Comparison of ENCODE assay signal across 18 mouse cellular contexts in the genomic region with DNA sequence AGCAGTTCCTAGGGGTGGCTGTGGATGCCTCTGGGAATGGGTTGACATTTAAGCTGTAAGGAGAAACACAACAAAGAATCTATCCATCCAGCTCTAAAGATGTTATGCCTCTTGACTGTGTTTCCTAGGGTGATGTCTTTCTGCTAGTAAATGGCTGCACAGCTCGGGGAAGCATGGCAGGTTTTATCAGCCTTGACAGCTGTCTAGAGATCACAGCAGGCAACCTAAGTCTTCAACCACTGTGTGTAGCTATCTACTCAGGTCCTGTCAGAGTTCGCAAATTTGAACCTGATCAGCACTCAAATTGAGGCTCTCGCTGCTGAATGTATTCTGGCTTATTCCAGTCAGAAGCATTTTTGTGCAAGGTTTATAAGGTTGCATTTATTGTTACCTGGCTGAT.
DNase-seq lines count a peak whose midpoint lies in the region; ATAC-seq and TF ChIP-seq lines count a peak whose summit lies in the region.
"Had no signal": no experiment of that assay in that cellular context is flagged by ENCODE, and none has a peak within 500 bp of the region (broad histone marks: within the 10 kb centered on the region; RNA-seq: fewer than 3 reads in every experiment).

No protein-coding gene starts in this region.

- WGBS in midbrain, embryonic 15.5 days, result 52% methylated on average over 3 of the region's 3 CpGs
- WGBS in midbrain, embryonic 10.5 days, result 77% methylated on average over 3 of the region's 3 CpGs

- intact Hi-C loops in gastrocnemius, adult 2 months (cut with DNase I), result no loop called here
- intact Hi-C loops in gastrocnemius, postnatal 14 days (cut with DNase I; ENCODE audit: low total_unique reads), result no loop called here

- H3K36me3 ChIP-seq in midbrain, embryonic 15.5 days (replicated peaks), result no peaks in the 10 kb centered on the region
- H3K36me3 ChIP-seq in midbrain, embryonic 10.5 days, result no peaks in the 10 kb centered on the region
- H3K36me3 ChIP-seq: heart, embryonic 10.5 days; hindbrain, embryonic 12.5 days; hindbrain, embryonic 15.5 days had no signal

- TF ChIP-seq POLR2A in brain, embryonic 14.5 days (IDR thresholded peaks at IDR 0.05; ENCODE audit: borderline replicate concordance, extremely low read depth, insufficient read depth, insufficient read length, poor library complexity, severe bottlenecking), result no peak

- no peaks in the 10 kb centered on the region for H3K9me3 ChIP-seq in midbrain, embryonic 15.5 days
- no peaks in the 10 kb centered on the region for H3K9me3 ChIP-seq in midbrain, embryonic 10.5 days (replicated peaks)
- H3K9me3 ChIP-seq: heart, embryonic 10.5 days; hindbrain, embryonic 12.5 days; hindbrain, embryonic 15.5 days had no signal

- H3K27me3 ChIP-seq in midbrain, embryonic 15.5 days (replicated peaks), result no peaks in the 10 kb centered on the region
- no peaks in the 10 kb centered on the region for H3K27me3 ChIP-seq in midbrain, embryonic 10.5 days (ENCODE audit: low read depth, poor library complexity, severe bottlenecking)
- H3K27me3 ChIP-seq: hindbrain, embryonic 12.5 days; hindbrain, embryonic 15.5 days had no signal

- no peak for DNase-seq in gastrocnemius, adult 2 months
- no peak for DNase-seq in gastrocnemius, postnatal 14 days
- no peak for DNase-seq in midbrain, embryonic 10.5 days (ENCODE audit: low spot score)
- DNase-seq in brain, embryonic 14.5 days (ENCODE audit: low read depth), result peak; percentile 61
- DNase-seq in retina, embryonic 14.5 days (ENCODE audit: low spot score), result peak; percentile 3
- no peak for DNase-seq in layer of hippocampus, adult 9-10 months (ENCODE audit: low spot score)
- DNase-seq in adrenal gland, adult 18-20 months (ENCODE audit: low spot score in 2 of 2), result no peak
- DNase-seq: cerebellum, adult 18-20 months; cerebellum, adult 9-10 months; cerebellum, postnatal 14 days; forebrain, postnatal 0 days had no signal

- no peaks in the 10 kb centered on the region for H3K4me1 ChIP-seq in midbrain, embryonic 15.5 days
- H3K4me1 ChIP-seq in midbrain, embryonic 10.5 days, result no peaks in the 10 kb centered on the region
- H3K4me1 ChIP-seq: heart, embryonic 10.5 days; hindbrain, embryonic 12.5 days; hindbrain, embryonic 15.5 days had no signal

- 0 out of 2 replicates have a peak, but pooled peaks have one; percentile 30 for ATAC-seq in midbrain, embryonic 15.5 days (replicated peaks)
- ATAC-seq: forebrain, embryonic 14.5 days; forebrain, postnatal 0 days; inflammation-experienced regulatory T-cells, adult 6 months had no signal

- no peak overlapping the region for H3K4me2 ChIP-seq in midbrain, embryonic 15.5 days
- H3K4me2 ChIP-seq: hindbrain, embryonic 12.5 days; hindbrain, embryonic 15.5 days had no signal

- no peak overlapping the region for H3K9ac ChIP-seq in midbrain, embryonic 15.5 days
- H3K9ac ChIP-seq: forebrain, postnatal 0 days; hindbrain, embryonic 12.5 days; hindbrain, embryonic 15.5 days had no signal

- no peak overlapping the region for H3K4me3 ChIP-seq in gastrocnemius, adult 2 months
- H3K4me3 ChIP-seq in midbrain, embryonic 15.5 days, result no peak overlapping the region
- H3K4me3 ChIP-seq in midbrain, embryonic 10.5 days, result no peak overlapping the region
- H3K4me3 ChIP-seq: heart, adult 2 months; heart, embryonic 10.5 days; hindbrain, embryonic 12.5 days; hindbrain, embryonic 15.5 days had no signal

- peak overlapping the region; percentile 46; the same call in 1 of the 2 replicates for H3K27ac ChIP-seq in gastrocnemius, adult 2 months
- H3K27ac ChIP-seq in midbrain, embryonic 15.5 days, result no peak overlapping the region
- H3K27ac ChIP-seq in midbrain, embryonic 10.5 days (replicated peaks), result no peak overlapping the region
- H3K27ac ChIP-seq: heart, adult 2 months; heart, embryonic 10.5 days; hindbrain, embryonic 12.5 days; hindbrain, embryonic 15.5 days had no signal

- no peak for TF ChIP-seq CTCF in gastrocnemius, adult 2 months (IDR thresholded peaks at IDR 0.05)
- no peak for TF ChIP-seq CTCF in brain, embryonic 14.5 days (IDR thresholded peaks at IDR 0.05; ENCODE audit: borderline replicate concordance, extremely low read depth, insufficient read depth, insufficient read length)

Comparison
In these comparisons a context has a peak if more than half of its experiments do, and no peak if none do; other contexts are left out.
1. DNase-seq: peak in brain, embryonic 14.5 days (single experiment) and retina, embryonic 14.5 days (single experiment); none in gastrocnemius, adult 2 months (single experiment), gastrocnemius, postnatal 14 days (single experiment), midbrain, embryonic 10.5 days (single experiment), layer of hippocampus, adult 9-10 months (single experiment) and adrenal gland, adult 18-20 months (0 of 2).